Mouse (Mus musculus) liver, adult 10 weeks (tissue): ENCODE measurements around the gene Gm47289. TPM values are rescaled to one million over a fixed set of nuclear protein-coding genes. Genes with fewer than 3 reads are reported as not detected.

Experiments
- polyA plus RNA-seq: library from polyadenylated mRNA; stranded (reverse); fragments of 350-450 nt; fragmentation: Illumina TruSeq; extraction: RNeasy Lipid Tissue Mini Kit (QIAGEN cat#74804); gene quantifications from one replicate; pipeline ENCODE4 v1.2.3, GENCODE M21; 2014; ENCODE audit warnings: low read depth, low replicate concordance

Gene Gm47289
- polyA plus RNA-seq, result not detected

DNA sequence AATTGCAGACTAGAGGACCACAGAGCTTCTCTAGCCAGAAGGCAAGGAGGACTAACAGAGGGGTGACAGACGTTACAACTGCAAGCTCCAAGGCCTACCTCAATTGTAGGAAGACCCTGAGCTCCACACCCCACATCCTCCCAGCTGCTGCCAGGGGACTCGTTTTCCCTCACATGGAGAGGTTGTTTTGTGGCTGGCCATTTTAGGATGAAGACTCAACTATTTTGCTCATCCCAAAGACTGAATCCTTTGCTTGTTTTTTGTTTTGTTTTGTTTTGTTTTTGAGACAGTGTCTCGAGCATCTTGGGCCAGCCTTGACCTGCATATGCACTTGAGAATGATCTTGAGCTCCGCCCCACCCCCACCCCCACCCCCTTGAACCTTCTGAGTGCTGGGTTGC is at the start of gene Gm47289:
Gene Gm47289 (plus strand): TSS at position 301 of the 400 bp plus-strand sequence.

DNA sequence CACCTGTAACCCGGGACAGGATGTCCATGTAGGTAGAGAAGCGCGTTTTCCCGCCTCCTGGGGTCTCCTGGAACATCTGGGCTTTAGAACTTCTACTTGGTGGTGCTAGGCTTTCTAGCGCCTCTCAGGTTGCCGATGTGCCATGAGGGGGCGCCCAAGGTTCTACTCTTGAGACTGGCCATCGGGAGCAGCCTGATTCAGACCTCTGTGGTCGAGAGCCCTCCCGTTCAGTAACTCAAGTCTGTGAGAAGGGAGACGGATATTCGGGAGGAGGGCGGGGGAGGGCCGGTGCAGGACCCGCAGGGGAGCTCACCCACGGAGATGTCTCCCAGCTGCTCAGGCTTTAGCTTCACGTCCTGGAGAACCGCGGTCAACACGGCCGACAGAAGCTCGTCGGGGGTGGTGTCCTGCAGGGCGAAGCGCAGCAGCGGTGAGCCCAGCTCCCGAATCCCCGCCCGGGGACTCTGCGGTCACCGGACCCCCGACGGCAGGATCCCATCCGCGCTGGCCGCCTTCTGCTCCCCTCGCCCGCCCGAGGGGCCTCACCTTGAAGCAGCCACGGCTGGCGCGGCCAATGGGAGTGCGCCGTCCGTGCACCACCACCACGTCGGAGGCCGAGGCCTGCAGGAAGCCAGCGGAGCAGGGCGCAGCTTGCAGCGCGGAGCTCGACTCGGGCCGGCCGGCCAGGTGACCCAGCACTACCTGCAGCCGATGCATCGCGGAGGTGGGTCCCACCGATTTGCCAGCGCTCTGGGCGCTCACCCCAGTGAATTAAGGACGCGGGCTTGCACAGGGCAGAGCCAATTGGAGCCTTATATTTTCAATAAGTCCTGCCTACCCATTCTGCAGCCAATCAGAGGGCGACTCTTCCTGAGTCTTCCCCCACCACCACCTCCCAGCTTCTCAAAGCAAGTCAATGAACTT is 2.4 kb upstream of the Gm47289 start, which contains the start of gene Acaa1b:
Gene Acaa1b (minus strand): TSS at position 816 of the 924 bp plus-strand sequence.

DNA sequence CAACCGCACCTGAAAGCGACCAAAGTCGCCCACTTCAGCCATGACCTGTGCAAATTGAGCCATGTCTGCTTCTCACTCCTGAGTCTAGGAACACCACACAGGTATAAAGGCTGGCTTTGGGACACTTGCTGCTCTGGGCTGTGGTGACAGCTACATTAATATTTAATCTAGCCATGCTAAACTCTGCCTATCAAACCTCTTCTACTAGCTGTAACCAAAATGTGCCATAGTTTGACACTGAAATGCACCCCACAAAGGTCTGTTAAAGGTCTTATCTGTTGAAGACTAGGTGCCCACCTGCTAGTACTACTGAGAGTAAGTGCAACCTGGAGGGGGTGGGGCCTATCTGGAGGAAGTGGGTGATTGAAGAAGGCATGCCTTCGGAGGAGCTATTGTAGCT is 50.0 kb downstream of the Gm47289 start, which contains the start of gene Slc22a13:
Gene Slc22a13 (minus strand): TSS at position 101 of the 400 bp plus-strand sequence.

Other genes with a start within 250 kb of the Gm47289 start
- 1.7 TPM for gene Ctdspl, start 232.7 kb upstream of the Gm47289 start, polyA plus RNA-seq
- 0.45 TPM for gene Vill, start 106.4 kb upstream of the Gm47289 start, polyA plus RNA-seq
- gene Plcd1, start 65.7 kb upstream of the Gm47289 start, polyA plus RNA-seq, result not detected
- gene Dlec1, start 56.7 kb upstream of the Gm47289 start, polyA plus RNA-seq, result not detected
- 82.1 TPM for gene Acaa1b, start 2.1 kb upstream of the Gm47289 start, polyA plus RNA-seq
- not detected for gene Slc22a13, start 49.9 kb downstream of the Gm47289 start, polyA plus RNA-seq
- gene Oxsr1, start 163.3 kb downstream of the Gm47289 start, polyA plus RNA-seq, result 18.3 TPM
- gene Acaa1a, start 180.5 kb downstream of the Gm47289 start, polyA plus RNA-seq, result 9.2 TPM
- 5.0 TPM for gene Myd88, start 182.2 kb downstream of the Gm47289 start, polyA plus RNA-seq
- 61.5 TPM for gene Xylb, start 198.2 kb downstream of the Gm47289 start, polyA plus RNA-seq
- not detected for gene Slc22a14, start 206.4 kb downstream of the Gm47289 start, polyA plus RNA-seq
- gene Acvr2b, start 243.0 kb downstream of the Gm47289 start, polyA plus RNA-seq, result 0.19 TPM